Mouse (Mus musculus) testis, postnatal 14 days (tissue): ENCODE data around the gene Dvl1.

ENCODE experiments used
- DNase-seq: peaks from one replicate; pipeline ENCODE4 v3.0.0; 2021; ENCODE audit warnings: low spot score

Dvl1 gene

DNA sequence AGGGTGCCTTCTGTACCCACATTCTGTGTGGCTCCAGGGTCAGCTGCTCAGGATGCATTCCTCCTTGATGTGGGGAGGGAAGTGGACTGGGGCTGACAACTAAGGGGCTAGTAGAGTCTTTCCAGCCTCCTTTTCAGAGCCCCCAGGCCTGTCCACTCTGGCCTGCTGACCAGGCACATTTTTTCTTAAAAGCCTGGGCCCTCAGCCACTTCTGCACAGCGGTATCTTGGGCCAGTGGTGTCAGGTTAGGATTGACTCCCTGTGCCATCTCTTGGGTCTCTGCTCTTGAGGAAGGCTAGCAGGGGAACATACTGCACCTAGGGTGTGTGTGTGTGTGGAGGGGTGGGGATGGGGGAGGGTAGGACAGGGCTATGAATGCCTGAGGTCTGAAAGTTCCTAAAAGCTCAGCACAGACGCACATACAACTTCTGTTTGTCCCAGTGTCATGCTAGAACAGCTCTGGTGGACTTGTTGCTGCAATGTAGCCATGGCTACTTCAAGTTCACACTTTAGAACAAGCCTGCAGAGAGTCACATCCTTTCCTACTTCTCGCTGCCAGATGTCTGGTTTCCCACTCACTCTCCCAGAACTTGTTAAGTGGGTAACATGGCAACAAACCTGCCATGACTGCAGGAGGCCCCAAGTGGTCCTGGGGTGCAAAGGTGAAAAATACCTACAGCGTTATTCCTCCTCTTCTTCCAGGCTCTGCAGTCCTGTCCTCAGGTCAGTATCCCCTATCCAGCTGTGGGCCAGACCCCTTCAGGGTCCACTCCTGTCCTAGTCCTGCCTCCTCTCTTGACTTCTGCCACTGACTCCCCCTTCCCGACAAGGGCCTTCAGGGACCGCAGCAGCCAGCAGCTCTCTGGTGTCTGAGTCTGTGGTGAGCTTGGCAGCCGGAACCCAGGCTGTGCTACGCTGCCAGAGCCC is 6.9 kb upstream of the Dvl1 start:
- DNase-seq, result no peak

DNA sequence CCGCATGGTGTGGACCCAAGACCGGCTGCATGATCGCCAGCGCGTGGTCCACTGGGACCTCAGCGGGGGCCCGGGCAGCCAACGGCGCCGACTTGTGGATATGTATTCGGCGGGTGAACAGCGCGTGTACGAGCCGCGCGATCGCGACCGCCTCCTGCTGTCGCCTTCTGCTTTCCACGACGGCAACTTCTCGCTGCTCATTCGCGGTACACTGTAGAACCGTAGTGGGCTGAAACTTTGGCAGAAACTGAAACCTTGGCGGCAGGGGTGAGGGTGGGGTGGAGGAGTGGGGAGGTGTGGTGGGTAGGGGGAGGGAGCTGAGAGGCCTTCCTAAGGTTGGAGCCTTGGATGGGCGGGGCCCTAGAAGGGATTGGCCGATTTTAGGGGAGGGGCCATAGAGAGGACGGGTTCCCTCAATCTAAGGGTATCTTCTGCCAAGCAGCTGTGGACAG is 6.2 kb upstream of the Dvl1 start:
- peak; percentile 67 for DNase-seq

GRCm38 (mm10) chr4:155841651-155842270 is 5.4 kb upstream of the Dvl1 start:
- no peak for DNase-seq

- DNase-seq, result no peak
Observed at GRCm38 (mm10) chr4:155843231-155843630, 4.0 kb upstream of the Dvl1 start.

GRCm38 (mm10) chr4:155847591-155848352 is 570 bp downstream of the Dvl1 start:
- peak; percentile 63 for DNase-seq

GRCm38 (mm10) chr4:155848434-155849095 is 1.4 kb downstream of the Dvl1 start:
- DNase-seq, result no peak

GRCm38 (mm10) chr4:155849391-155849790 is 2.2 kb downstream of the Dvl1 start:
- no peak for DNase-seq

- no peak for DNase-seq
Observed at GRCm38 (mm10) chr4:155849792-155850451, 2.7 kb downstream of the Dvl1 start.

- no peak for DNase-seq
Observed at GRCm38 (mm10) chr4:155851368-155851767, 4.2 kb downstream of the Dvl1 start.

GRCm38 (mm10) chr4:155851951-155852411 is 4.8 kb downstream of the Dvl1 start:
- DNase-seq, result no peak

DNA sequence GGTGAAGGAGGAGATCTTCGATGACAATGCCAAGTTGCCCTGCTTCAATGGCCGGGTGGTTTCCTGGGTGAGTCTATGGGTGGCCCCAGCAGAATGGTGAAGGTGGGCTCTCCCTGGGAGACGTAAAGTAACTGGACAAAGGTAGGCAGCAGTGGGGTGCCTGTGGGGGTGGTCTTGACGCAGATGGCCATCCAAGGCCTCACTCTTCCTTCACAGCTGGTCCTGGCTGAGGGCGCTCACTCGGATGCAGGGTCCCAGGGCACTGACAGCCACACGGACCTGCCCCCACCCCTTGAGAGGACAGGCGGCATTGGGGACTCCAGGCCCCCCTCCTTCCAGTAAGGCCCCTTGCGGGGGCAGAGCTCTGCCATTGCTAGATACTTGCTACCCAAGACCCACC is 6.2 kb downstream of the Dvl1 start:
- no peak for DNase-seq

GRCm38 (mm10) chr4:155854991-155855390 is 7.8 kb downstream of the Dvl1 start:
- DNase-seq, result no peak

DNA sequence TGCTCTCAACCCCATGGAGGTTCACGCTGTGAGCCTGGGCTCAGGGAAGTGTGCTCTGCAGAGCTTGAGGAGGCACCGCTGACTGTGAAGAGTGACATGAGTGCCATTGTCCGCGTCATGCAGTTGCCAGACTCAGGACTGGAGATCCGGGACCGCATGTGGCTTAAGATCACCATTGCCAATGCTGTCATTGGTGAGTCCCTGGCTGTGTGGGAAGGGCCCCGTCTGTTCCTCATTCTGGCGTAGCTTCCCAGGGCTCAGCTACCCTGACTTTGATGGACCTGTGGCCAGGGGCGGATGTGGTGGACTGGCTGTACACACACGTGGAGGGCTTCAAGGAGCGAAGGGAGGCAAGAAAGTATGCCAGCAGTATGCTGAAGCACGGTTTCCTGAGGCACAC is 8.9 kb downstream of the Dvl1 start:
- DNase-seq, result no peak

GRCm38 (mm10) chr4:155856881-155857280 is 9.7 kb downstream of the Dvl1 start:
- no peak for DNase-seq

GRCm38 (mm10) chr4:155859318-155859717 is 12.1 kb downstream of the Dvl1 start:
- peak; percentile 71 for DNase-seq

DNA sequence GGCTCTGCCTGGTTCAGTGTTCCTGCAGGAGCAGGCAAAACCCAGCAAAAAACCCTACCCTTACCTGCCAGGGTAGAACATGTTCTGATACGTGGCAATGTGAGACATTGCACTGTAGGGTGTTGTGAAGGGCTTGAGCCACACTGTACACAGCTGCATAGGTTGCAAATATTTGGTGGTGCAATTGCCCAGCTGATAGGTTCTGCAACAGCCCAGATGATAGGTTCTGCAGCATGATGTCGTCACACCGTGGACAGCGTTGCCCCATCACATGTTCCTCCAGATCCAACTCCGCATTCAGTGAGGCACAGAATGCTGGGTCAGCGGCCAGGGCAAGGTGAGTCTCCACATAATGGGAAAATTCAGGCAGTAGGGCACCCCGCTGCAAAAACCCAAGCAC is 14.6 kb downstream of the Dvl1 start:
- no peak for DNase-seq

- DNase-seq, result no peak
Observed at GRCm38 (mm10) chr4:155863001-155863400, 15.8 kb downstream of the Dvl1 start, which contains the start of gene Tas1r3. TSS of gene Tas1r3 (minus strand) at chr4:155863362.

GRCm38 (mm10) chr4:155868614-155869298 is 21.6 kb downstream of the Dvl1 start:
- DNase-seq, result no peak

- DNase-seq, result peak; percentile 96
Observed at GRCm38 (mm10) chr4:155869317-155870033, 22.3 kb downstream of the Dvl1 start, which contains the start of the genes Cptp and Ints11. TSS of gene Cptp (minus strand) at chr4:155869440. TSS of gene Ints11 (plus strand) at chr4:155869546.

DNA sequence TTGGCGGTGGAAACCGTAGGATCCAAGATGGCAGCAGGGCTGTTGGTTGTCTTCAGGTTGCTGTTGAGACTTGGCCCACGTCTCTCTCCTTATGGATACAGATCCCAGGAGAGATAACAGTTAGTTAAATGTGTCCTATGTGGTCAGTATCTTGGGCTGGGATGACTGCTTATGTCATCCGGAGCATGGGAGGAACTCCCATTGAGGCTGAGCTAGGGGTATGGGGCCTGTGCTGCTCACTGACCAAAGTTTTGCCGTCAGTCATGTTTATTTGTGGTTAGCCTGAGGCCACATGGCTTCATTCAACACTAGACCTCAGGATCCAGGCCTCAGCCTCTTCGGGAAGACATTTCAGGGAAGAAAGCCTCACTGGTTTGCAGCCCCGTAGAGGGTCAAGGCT is 24.2 kb downstream of the Dvl1 start:
- no peak for DNase-seq
